Mouse (Mus musculus) cortical plate, adult 2 months (tissue): ENCODE data around the gene Ltbp3. TPM values are rescaled to one million over a fixed set of nuclear protein-coding genes. Genes with fewer than 3 reads are reported as not detected.
"Not testable (repeated sequence)": the region's sequence is repeated elsewhere in the genome, so short reads cannot be mapped to it uniquely, and the experiment has no call there.

ENCODE experiments used
- H3K27ac ChIP-seq: fragments of 200-500 bp; 2 replicates; pipeline ENCODE4 v1.5.1; 2012; ENCODE audit warnings: low read length, control low read depth, inconsistent platforms; ENCODE audit not compliant: insufficient read depth
- H3K4me1 ChIP-seq: fragments of 200-500 bp; 2 replicates; pipeline ENCODE4 v1.6.1; 2011; ENCODE audit warnings: low read length; ENCODE audit not compliant: control insufficient read depth, insufficient read depth
- H3K4me3 ChIP-seq: fragments of 200-500 bp; 2 replicates; pipeline ENCODE4 v1.5.1; 2011; ENCODE audit warnings: mild to moderate bottlenecking, low read length, control low read depth; ENCODE audit not compliant: insufficient read depth
- CTCF ChIP-seq: fragments of 200-500 bp; IDR thresholded peaks from 2 replicates; pipeline ENCODE4 v1.5.1; 2011; ENCODE audit warnings: mild to moderate bottlenecking, control low read depth, low read length; ENCODE audit not compliant: insufficient read depth; ENCODE audit errors: extremely low read depth
- POLR2A ChIP-seq: fragments of 200-500 bp; IDR thresholded peaks from 2 replicates; pipeline ENCODE4 v1.6.1; 2011; ENCODE audit warnings: mild to moderate bottlenecking, low read length, control low read depth; ENCODE audit not compliant: insufficient read depth; ENCODE audit errors: extremely low read depth
- polyA plus RNA-seq: library from polyadenylated mRNA; depleted of rRNA; stranded (reverse); fragments of >200 nt; gene quantifications from 2 replicates; pipeline ENCODE4 v1.2.3, GENCODE M21; 2012

Ltbp3 gene
- polyA plus RNA-seq, 1 experiment: 54.9 TPM

- no peaks in the 10 kb centered on the region for H3K4me1 ChIP-seq
- no peak overlapping the region for H3K4me3 ChIP-seq
- TF ChIP-seq CTCF: no peak
- no peak for TF ChIP-seq POLR2A
- no peak overlapping the region for H3K27ac ChIP-seq
Observed at GRCm38 (mm10) chr19:5787920-5788319, 47.2 kb downstream of the Ltbp3 start.

GRCm38 (mm10) chr19:5788620-5789019, 47.9 kb downstream of the Ltbp3 start:
- TF ChIP-seq POLR2A (no peak), CTCF (no peak)
- no peaks in the 10 kb centered on the region for H3K4me1 ChIP-seq
- H3K27ac ChIP-seq: no peak overlapping the region
- no peak overlapping the region for H3K4me3 ChIP-seq

- H3K4me1 ChIP-seq: no peaks in the 10 kb centered on the region
- H3K4me3 ChIP-seq: no peak overlapping the region
- TF ChIP-seq CTCF (no peak), POLR2A (no peak)
- H3K27ac ChIP-seq: no peak overlapping the region
Observed at GRCm38 (mm10) chr19:5789066-5789465, 48.4 kb downstream of the Ltbp3 start.

- Histone ChIP-seq H3K27ac (no peak overlapping the region), H3K4me1 (no peaks in the 10 kb centered on the region), H3K4me3 (no peak overlapping the region)
- TF ChIP-seq CTCF (0 out of 2 replicates have a peak, but pooled peaks have one; percentile 6), POLR2A (no peak)
Observed at GRCm38 (mm10) chr19:5791329-5791728, 50.6 kb downstream of the Ltbp3 start.

GRCm38 (mm10) chr19:5793116-5793515, 52.4 kb downstream of the Ltbp3 start:
- Histone ChIP-seq H3K27ac (no peak overlapping the region), H3K4me1 (no peaks in the 10 kb centered on the region), H3K4me3 (no peak overlapping the region)
- TF ChIP-seq CTCF (peak; percentile 97), POLR2A (0 out of 2 replicates have a peak, but pooled peaks have one; percentile 44)

- not testable (repeated sequence) for H3K4me1 ChIP-seq, H3K27ac ChIP-seq, H3K4me3 ChIP-seq
Observed at GRCm38 (mm10) chr19:5793917-5794770, 53.4 kb downstream of the Ltbp3 start.

- H3K4me1 ChIP-seq: no peaks in the 10 kb centered on the region
Observed at GRCm38 (mm10) chr19:5794771-5795576, 54.3 kb downstream of the Ltbp3 start.

GRCm38 (mm10) chr19:5795668-5796572, 55.2 kb downstream of the Ltbp3 start:
- Histone ChIP-seq H3K27ac (peak overlapping the region; percentile 33; the same call in 1 of the 2 replicates), H3K4me1 (no peaks in the 10 kb centered on the region), H3K4me3 (peak overlapping the region; percentile 100)
- TF ChIP-seq POLR2A (peak; percentile 40; the same call in 1 of the 2 replicates), CTCF (no peak)

More at GRCm38 (mm10) chr19:5794771-5795576, 54.3 kb downstream of the Ltbp3 start:
- TF ChIP-seq CTCF (no peak), POLR2A (peak; percentile 53)
- H3K4me3 ChIP-seq: peak overlapping the region; percentile 100; the same call in 1 of the 2 replicates
- H3K27ac ChIP-seq: no peak overlapping the region
